Mouse (Mus musculus): ENCODE results near the gene Rilpl1.

GRCm38 (mm10) chr5:124449494-124449893 is 81.7 kb downstream of the Rilpl1 start:
- no peak for TF ChIP-seq CTCF (IDR thresholded peaks at IDR 0.05; ENCODE audit: extremely low read depth, insufficient read depth, insufficient read length, insufficient replicate concordance)
- TF ChIP-seq POLR2A (IDR thresholded peaks at IDR 0.05; ENCODE audit: low read depth, low read length): no peak

All from spleen, adult 2 months (tissue).